Mouse (Mus musculus) E14TG2a.4 (cell line): ENCODE data around the gene Cox20.

Source experiments
- CTCF ChIP-seq: conservative IDR thresholded peaks from 2 replicates; pipeline ENCODE4 v1.5.1; 2014; ENCODE audit warnings: low read length
- NANOG ChIP-seq: IDR thresholded peaks from 2 replicates; pipeline ENCODE4 v1.6.1; 2014; ENCODE audit warnings: borderline replicate concordance, low read length, mixed read lengths
- POU5F1 ChIP-seq: IDR thresholded peaks from 2 replicates; pipeline ENCODE4 v1.6.1; 2014; ENCODE audit warnings: low read length, borderline replicate concordance

GRCm38 (mm10) chr1:178360702-178361101, 41.8 kb downstream of the Cox20 start:
- TF ChIP-seq CTCF (peak; percentile 35), POU5F1 (peak; percentile 84; the same call in 1 of the 2 replicates), NANOG (peak; percentile 81; the same call in 1 of the 2 replicates)
